Mouse (Mus musculus): ENCODE measurements at regions not wholly inside any gene's neighbourhood (a gene's known extent, or its start where the extent isn't known, plus 50 kb on each side); places are given as distances from the start of the nearest gene placed in this dataset.

GRCm38 (mm10) chr6:103140851-103141250 is 369.5 kb upstream of the Chl1 start:
- Histone ChIP-seq H3K9me3 (ENCODE audit: control insufficient read depth, low read depth, low read length) (no peaks in the 10 kb centered on the region), H3K27me3 (ENCODE audit: control insufficient read depth, insufficient read depth, low read length) (no peaks in the 10 kb centered on the region), H3K4me1 (ENCODE audit: control insufficient read depth, insufficient read depth, low read length) (no peaks in the 10 kb centered on the region), H3K27ac (ENCODE audit: low read length) (no peak overlapping the region), H3K9ac (replicated peaks; ENCODE audit: low read depth, low read length) (no peak overlapping the region), H3K4me2 (replicated peaks; ENCODE audit: low read depth, low read length) (no peak overlapping the region), H3K4me3 (ENCODE audit: low read depth, low read length) (no peak overlapping the region), H3K36me3 (ENCODE audit: control insufficient read depth, insufficient read depth, low read length) (no peaks in the 10 kb centered on the region)
- WGBS = 42% methylated on average over 5 of the region's 5 CpGs
- no peak for ATAC-seq (ENCODE audit: insufficient number of reproducible peaks, insufficient read depth, low FRiP score, low read depth)

GRCm38 (mm10) chr6:103177851-103178250 is 332.5 kb upstream of the Chl1 start:
- no peak for ATAC-seq (ENCODE audit: insufficient number of reproducible peaks, insufficient read depth, low FRiP score, low read depth)
- WGBS = 45% methylated on average over 1 of the region's 1 CpGs
- H3K9me3 ChIP-seq (ENCODE audit: control insufficient read depth, low read depth, low read length) = no peaks in the 10 kb centered on the region
- H3K27me3 ChIP-seq (ENCODE audit: control insufficient read depth, insufficient read depth, low read length) = no peaks in the 10 kb centered on the region
- no peak overlapping the region for H3K4me2 ChIP-seq (replicated peaks; ENCODE audit: low read depth, low read length)
- no peak overlapping the region for H3K27ac ChIP-seq (ENCODE audit: low read length)
- H3K36me3 ChIP-seq (ENCODE audit: control insufficient read depth, insufficient read depth, low read length) = no peaks in the 10 kb centered on the region
- H3K4me1 ChIP-seq (ENCODE audit: control insufficient read depth, insufficient read depth, low read length) = no peaks in the 10 kb centered on the region
- no peak overlapping the region for H3K9ac ChIP-seq (replicated peaks; ENCODE audit: low read depth, low read length)
- no peak overlapping the region for H3K4me3 ChIP-seq (ENCODE audit: low read depth, low read length)

- no peak overlapping the region for H3K27ac ChIP-seq (ENCODE audit: low read length)
- no peaks in the 10 kb centered on the region for H3K4me1 ChIP-seq (ENCODE audit: control insufficient read depth, insufficient read depth, low read length)
- H3K36me3 ChIP-seq (ENCODE audit: control insufficient read depth, insufficient read depth, low read length) = no peaks in the 10 kb centered on the region
- H3K27me3 ChIP-seq (ENCODE audit: control insufficient read depth, insufficient read depth, low read length) = no peaks in the 10 kb centered on the region
- no peak overlapping the region for H3K4me3 ChIP-seq (ENCODE audit: low read depth, low read length)
- no peak for ATAC-seq (ENCODE audit: insufficient number of reproducible peaks, insufficient read depth, low FRiP score, low read depth)
- no peaks in the 10 kb centered on the region for H3K9me3 ChIP-seq (ENCODE audit: control insufficient read depth, low read depth, low read length)
- no peak overlapping the region for H3K9ac ChIP-seq (replicated peaks; ENCODE audit: low read depth, low read length)
- H3K4me2 ChIP-seq (replicated peaks; ENCODE audit: low read depth, low read length) = no peak overlapping the region
Observed at GRCm38 (mm10) chr6:103183355-103183754, 327.0 kb upstream of the Chl1 start.

GRCm38 (mm10) chr6:103196838-103197237 is 313.5 kb upstream of the Chl1 start:
- ATAC-seq (ENCODE audit: insufficient number of reproducible peaks, insufficient read depth, low FRiP score, low read depth) = no peak
- Histone ChIP-seq H3K4me1 (ENCODE audit: control insufficient read depth, insufficient read depth, low read length) (no peaks in the 10 kb centered on the region), H3K4me3 (ENCODE audit: low read depth, low read length) (no peak overlapping the region), H3K27me3 (ENCODE audit: control insufficient read depth, insufficient read depth, low read length) (no peaks in the 10 kb centered on the region), H3K27ac (ENCODE audit: low read length) (no peak overlapping the region), H3K4me2 (replicated peaks; ENCODE audit: low read depth, low read length) (no peak overlapping the region), H3K9ac (replicated peaks; ENCODE audit: low read depth, low read length) (no peak overlapping the region), H3K36me3 (ENCODE audit: control insufficient read depth, insufficient read depth, low read length) (no peaks in the 10 kb centered on the region), H3K9me3 (ENCODE audit: control insufficient read depth, low read depth, low read length) (no peaks in the 10 kb centered on the region)
- WGBS = 79% methylated on average over 6 of the region's 6 CpGs

- Histone ChIP-seq H3K9ac (replicated peaks; ENCODE audit: low read depth, low read length) (no peak overlapping the region), H3K4me1 (ENCODE audit: control insufficient read depth, insufficient read depth, low read length) (no peaks in the 10 kb centered on the region), H3K9me3 (ENCODE audit: control insufficient read depth, low read depth, low read length) (no peaks in the 10 kb centered on the region), H3K4me2 (replicated peaks; ENCODE audit: low read depth, low read length) (no peak overlapping the region), H3K36me3 (ENCODE audit: control insufficient read depth, insufficient read depth, low read length) (no peaks in the 10 kb centered on the region), H3K4me3 (ENCODE audit: low read depth, low read length) (no peak overlapping the region), H3K27me3 (ENCODE audit: control insufficient read depth, insufficient read depth, low read length) (no peaks in the 10 kb centered on the region), H3K27ac (ENCODE audit: low read length) (no peak overlapping the region)
- ATAC-seq (ENCODE audit: insufficient number of reproducible peaks, insufficient read depth, low FRiP score, low read depth) = no peak
- whole genome bisulfite sequencing = 13% methylated on average over 1 of the region's 1 CpGs
Observed at GRCm38 (mm10) chr6:103201605-103202004, 308.8 kb upstream of the Chl1 start.

- Histone ChIP-seq H3K4me1 (ENCODE audit: control insufficient read depth, insufficient read depth, low read length) (no peaks in the 10 kb centered on the region), H3K9ac (replicated peaks; ENCODE audit: low read depth, low read length) (no peak overlapping the region), H3K27ac (ENCODE audit: low read length) (no peak overlapping the region), H3K4me3 (ENCODE audit: low read depth, low read length) (no peak overlapping the region), H3K4me2 (replicated peaks; ENCODE audit: low read depth, low read length) (no peak overlapping the region), H3K36me3 (ENCODE audit: control insufficient read depth, insufficient read depth, low read length) (no peaks in the 10 kb centered on the region), H3K27me3 (ENCODE audit: control insufficient read depth, insufficient read depth, low read length) (no peaks in the 10 kb centered on the region), H3K9me3 (ENCODE audit: control insufficient read depth, low read depth, low read length) (no peaks in the 10 kb centered on the region)
- ATAC-seq (ENCODE audit: insufficient number of reproducible peaks, insufficient read depth, low FRiP score, low read depth) = no peak
Observed at GRCm38 (mm10) chr6:103209202-103209601, 301.2 kb upstream of the Chl1 start.

- no peak overlapping the region for H3K9ac ChIP-seq (replicated peaks; ENCODE audit: low read depth, low read length)
- H3K9me3 ChIP-seq (ENCODE audit: control insufficient read depth, low read depth, low read length) = no peaks in the 10 kb centered on the region
- 36% methylated on average over 6 of the region's 6 CpGs for WGBS
- peak; percentile 28; the same call in 1 of the 2 replicates for ATAC-seq (ENCODE audit: insufficient number of reproducible peaks, insufficient read depth, low FRiP score, low read depth)
- H3K27me3 ChIP-seq (ENCODE audit: control insufficient read depth, insufficient read depth, low read length) = no peaks in the 10 kb centered on the region
- H3K36me3 ChIP-seq (ENCODE audit: control insufficient read depth, insufficient read depth, low read length) = no peaks in the 10 kb centered on the region
- H3K4me1 ChIP-seq (ENCODE audit: control insufficient read depth, insufficient read depth, low read length) = no peaks in the 10 kb centered on the region
- no peak overlapping the region for H3K4me2 ChIP-seq (replicated peaks; ENCODE audit: low read depth, low read length)
- no peak overlapping the region for H3K4me3 ChIP-seq (ENCODE audit: low read depth, low read length)
- H3K27ac ChIP-seq (ENCODE audit: low read length) = no peak overlapping the region
Observed at GRCm38 (mm10) chr6:103213160-103213559, 297.2 kb upstream of the Chl1 start.

GRCm38 (mm10) chr6:103236896-103237295 is 273.5 kb upstream of the Chl1 start:
- H3K9me3 ChIP-seq (ENCODE audit: control insufficient read depth, low read depth, low read length) = no peaks in the 10 kb centered on the region
- no peak for ATAC-seq (ENCODE audit: insufficient number of reproducible peaks, insufficient read depth, low FRiP score, low read depth)

GRCm38 (mm10) chr6:103268984-103269383 is 241.4 kb upstream of the Chl1 start:
- WGBS = 86% methylated on average over 5 of the region's 5 CpGs
- Histone ChIP-seq H3K9me3 (ENCODE audit: control insufficient read depth, low read depth, low read length) (no peaks in the 10 kb centered on the region), H3K4me1 (ENCODE audit: control insufficient read depth, insufficient read depth, low read length) (no peaks in the 10 kb centered on the region), H3K9ac (replicated peaks; ENCODE audit: low read depth, low read length) (no peak overlapping the region), H3K27ac (ENCODE audit: low read length) (no peak overlapping the region), H3K4me3 (ENCODE audit: low read depth, low read length) (no peak overlapping the region), H3K36me3 (ENCODE audit: control insufficient read depth, insufficient read depth, low read length) (no peaks in the 10 kb centered on the region), H3K4me2 (replicated peaks; ENCODE audit: low read depth, low read length) (no peak overlapping the region), H3K27me3 (ENCODE audit: control insufficient read depth, insufficient read depth, low read length) (no peaks in the 10 kb centered on the region)
- ATAC-seq (ENCODE audit: insufficient number of reproducible peaks, insufficient read depth, low FRiP score, low read depth) = no peak

More at GRCm38 (mm10) chr6:103236896-103237295, 273.5 kb upstream of the Chl1 start:
- H3K27ac ChIP-seq (ENCODE audit: low read length) = no peak overlapping the region
- no peak overlapping the region for H3K4me2 ChIP-seq (replicated peaks; ENCODE audit: low read depth, low read length)
- H3K4me1 ChIP-seq (ENCODE audit: control insufficient read depth, insufficient read depth, low read length) = no peaks in the 10 kb centered on the region
- no peak overlapping the region for H3K4me3 ChIP-seq (ENCODE audit: low read depth, low read length)
- H3K27me3 ChIP-seq (ENCODE audit: control insufficient read depth, insufficient read depth, low read length) = no peaks in the 10 kb centered on the region
- no peaks in the 10 kb centered on the region for H3K36me3 ChIP-seq (ENCODE audit: control insufficient read depth, insufficient read depth, low read length)
- H3K9ac ChIP-seq (replicated peaks; ENCODE audit: low read depth, low read length) = no peak overlapping the region

Measured in stomach, embryonic 14.5 days (tissue).